Mouse (Mus musculus) ES-Bruce4 (cell line): Measurements from ENCODE around the gene Neurl1b. TPM values are rescaled to one million over a fixed set of nuclear protein-coding genes. Genes with fewer than 3 reads are reported as not detected.
A peak's percentile ranks its signal among the peaks of the same experiment; 100 is the strongest.

Source experiments
- H3K27ac ChIP-seq: 2 replicates; pipeline ENCODE4 v1.5.1; 2012; ENCODE audit warnings: low read length, inconsistent platforms; ENCODE audit not compliant: insufficient read depth
- H3K27me3 ChIP-seq: 2 replicates; pipeline ENCODE4 v1.6.1; 2012; ENCODE audit warnings: mild to moderate bottlenecking, low read length, inconsistent platforms; ENCODE audit not compliant: control insufficient read depth, poor library complexity, insufficient read depth, severe bottlenecking
- H3K36me3 ChIP-seq: 2 replicates; pipeline ENCODE4 v1.6.1; 2012; ENCODE audit warnings: inconsistent platforms, mild to moderate bottlenecking, low read length, moderate library complexity; ENCODE audit not compliant: control insufficient read depth, poor library complexity, insufficient read depth, severe bottlenecking
- H3K4me1 ChIP-seq: one replicate; pipeline ENCODE4 v1.8.1; 2011; ENCODE audit warnings: low read length; ENCODE audit not compliant: control insufficient read depth, insufficient read depth
- H3K4me3 ChIP-seq: 2 replicates; pipeline ENCODE4 v1.5.1; 2011; ENCODE audit warnings: low read depth, mild to moderate bottlenecking, low read length
- H3K9ac ChIP-seq: 2 replicates; pipeline ENCODE4 v1.6.1; 2012; ENCODE audit warnings: low read depth, mild to moderate bottlenecking, inconsistent platforms; ENCODE audit not compliant: poor library complexity, severe bottlenecking
- H3K9me3 ChIP-seq: replicated peaks from 2 replicates; pipeline ENCODE4 v1.6.1; 2012; ENCODE audit warnings: mild to moderate bottlenecking, low read length, inconsistent platforms; ENCODE audit not compliant: control insufficient read depth, poor library complexity, insufficient read depth, severe bottlenecking
- CTCF ChIP-seq: IDR thresholded peaks from one replicate; pipeline ENCODE4 v1.8.1; 2011; ENCODE audit warnings: low read depth, low read length
- EP300 ChIP-seq: IDR thresholded peaks from 2 replicates; pipeline ENCODE4 v1.6.1; 2011; ENCODE audit warnings: low read depth, low read length; ENCODE audit not compliant: insufficient read depth
- POLR2A ChIP-seq: IDR thresholded peaks from one replicate; pipeline ENCODE4 v1.8.1; 2011; ENCODE audit warnings: low read length; ENCODE audit not compliant: insufficient read depth
- polyA plus RNA-seq: library from polyadenylated mRNA; stranded (reverse); fragments of >200 nt; gene quantifications from 2 replicates; pipeline ENCODE4 v1.2.4, GENCODE M21; 2011; ENCODE audit warnings: low read depth; ENCODE audit not compliant: missing spikeins, insufficient read depth, insufficient read length

Gene Neurl1b
- 3.3 and 4.2 TPM in 2 replicates for polyA plus RNA-seq

GRCm38 (mm10) chr17:26414523-26415354 is at the start of gene Neurl1b:
Neurl1b (plus strand) TSS chr17:26414829.
- Histone ChIP-seq H3K4me3 (peak within 1 kb of the TSS; percentile 95), H3K27ac (no peak within 1 kb of the TSS), H3K9ac (peak within 1 kb of the TSS; percentile 81), H3K27me3 (peaks cover 11% of the 10 kb centered on the region), H3K4me1 (no peaks in the 10 kb centered on the region), H3K9me3 (no peaks in the 10 kb centered on the region), H3K36me3 (no peaks in the 10 kb centered on the region)
- TF ChIP-seq EP300 (no peak), POLR2A (no peak), CTCF (no peak)

- TF ChIP-seq CTCF (no peak), POLR2A (no peak), EP300 (no peak)
- Histone ChIP-seq H3K4me3 (no peak overlapping the region), H3K4me1 (no peaks in the 10 kb centered on the region), H3K9ac (no peak overlapping the region), H3K27ac (no peak overlapping the region), H3K9me3 (no peaks in the 10 kb centered on the region), H3K27me3 (no peaks in the 10 kb centered on the region), H3K36me3 (no peaks in the 10 kb centered on the region)
Measured at GRCm38 (mm10) chr17:26366792-26367191, 47.8 kb upstream of the Neurl1b start.

GRCm38 (mm10) chr17:26368336-26368992 is 46.2 kb upstream of the Neurl1b start:
- H3K27me3 ChIP-seq: no peaks in the 10 kb centered on the region
- no peaks in the 10 kb centered on the region for H3K9me3 ChIP-seq
- H3K36me3 ChIP-seq: no peaks in the 10 kb centered on the region
- H3K4me1 ChIP-seq: no peaks in the 10 kb centered on the region
- TF ChIP-seq POLR2A (no peak), EP300 (no peak), CTCF (no peak)
- H3K4me3 ChIP-seq: no peak overlapping the region
- no peak overlapping the region for H3K27ac ChIP-seq
- H3K9ac ChIP-seq: no peak overlapping the region

- Histone ChIP-seq H3K27me3 (no peaks in the 10 kb centered on the region), H3K4me3 (no peak overlapping the region), H3K27ac (no peak overlapping the region), H3K36me3 (no peaks in the 10 kb centered on the region), H3K9ac (no peak overlapping the region), H3K4me1 (no peaks in the 10 kb centered on the region), H3K9me3 (no peaks in the 10 kb centered on the region)
- peak; percentile 58 for TF ChIP-seq CTCF
- TF ChIP-seq EP300: no peak
- no peak for TF ChIP-seq POLR2A
Measured at GRCm38 (mm10) chr17:26370521-26371245, 43.9 kb upstream of the Neurl1b start.

DNA sequence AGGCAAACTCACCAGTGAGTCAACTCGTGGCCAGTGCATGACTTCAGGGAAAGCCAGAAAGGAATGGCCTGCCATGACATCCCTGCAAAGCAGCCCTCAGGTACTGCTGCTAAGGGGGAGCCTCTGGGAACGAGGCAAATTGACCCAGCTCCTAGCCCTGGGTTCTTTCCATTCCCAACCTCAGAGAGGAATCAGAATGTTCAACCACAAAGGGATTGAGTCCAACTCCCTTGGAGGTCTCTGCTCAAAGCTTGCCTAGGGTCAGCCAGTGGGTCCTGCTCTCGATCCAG is 43.4 kb upstream of the Neurl1b start:
- TF ChIP-seq EP300 (no peak), CTCF (no peak), POLR2A (no peak)
- no peak overlapping the region for H3K27ac ChIP-seq
- no peak overlapping the region for H3K4me3 ChIP-seq
- no peak overlapping the region for H3K9ac ChIP-seq
- no peaks in the 10 kb centered on the region for H3K27me3 ChIP-seq
- no peaks in the 10 kb centered on the region for H3K4me1 ChIP-seq
- no peaks in the 10 kb centered on the region for H3K9me3 ChIP-seq
- H3K36me3 ChIP-seq: no peaks in the 10 kb centered on the region

DNA sequence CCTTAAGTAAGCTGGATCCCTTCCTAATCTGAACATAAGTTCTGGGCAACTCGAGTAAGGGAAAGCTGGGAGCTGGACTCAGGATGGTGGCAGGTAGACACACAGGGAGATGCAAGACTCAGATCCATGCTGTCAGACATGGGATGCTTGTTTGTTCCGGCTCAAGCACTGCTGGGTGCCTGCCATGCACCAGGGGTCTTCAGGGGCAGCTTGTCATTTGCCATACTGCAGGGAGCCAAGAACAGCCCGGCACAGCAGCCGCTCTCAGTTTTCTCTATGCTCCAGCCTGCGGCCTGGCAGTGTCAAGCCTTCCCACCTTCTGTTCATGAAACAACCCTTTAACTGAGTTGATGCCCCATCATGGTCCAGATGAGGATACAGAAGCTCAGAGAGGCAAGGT is 41.4 kb upstream of the Neurl1b start:
- Histone ChIP-seq H3K4me3 (no peak overlapping the region), H3K4me1 (no peaks in the 10 kb centered on the region), H3K9me3 (no peaks in the 10 kb centered on the region), H3K27ac (no peak overlapping the region), H3K27me3 (no peaks in the 10 kb centered on the region), H3K36me3 (no peaks in the 10 kb centered on the region), H3K9ac (no peak overlapping the region)
- TF ChIP-seq EP300: no peak
- TF ChIP-seq POLR2A: no peak
- no peak for TF ChIP-seq CTCF
